Mouse (Mus musculus): ENCODE results near the gene Rbfox1. TPM values are rescaled to one million over a fixed set of nuclear protein-coding genes. Genes with fewer than 3 reads are reported as not detected.

Rbfox1 gene
- total RNA-seq, 2 experiments from 2014 or later = 264 to 278 TPM

- intact Hi-C loops (cut with DNase I) = no loop called here
- no peak for DNase-seq (ENCODE audit: extremely low spot score in 1 of 2, low spot score in 2 of 2)
These were observed 1213.0 kb downstream of the Rbfox1 start for GRCm38 (mm10) chr16:7097951-7098710.

- peak; percentile 77 to 79 for DNase-seq (ENCODE audit: extremely low spot score in 1 of 2, low spot score in 2 of 2)
- intact Hi-C loops (cut with DNase I) = no loop called here
These were observed 1214.5 kb downstream of the Rbfox1 start for GRCm38 (mm10) chr16:7099506-7100300.

GRCm38 (mm10) chr16:7102486-7102885 is 1217.3 kb downstream of the Rbfox1 start:
- no peak for DNase-seq (ENCODE audit: extremely low spot score in 1 of 2, low spot score in 2 of 2)
- intact Hi-C loops (cut with DNase I) = no loop called here

- intact Hi-C loops (cut with DNase I) = no loop called here
- no peak for DNase-seq (ENCODE audit: extremely low spot score in 1 of 2, low spot score in 2 of 2)
These were observed 1218.1 kb downstream of the Rbfox1 start for GRCm38 (mm10) chr16:7103301-7103700.

GRCm38 (mm10) chr16:7106450-7107015 is 1221.4 kb downstream of the Rbfox1 start:
- intact Hi-C loops (cut with DNase I) = no loop called here
- DNase-seq (ENCODE audit: extremely low spot score in 1 of 2, low spot score in 2 of 2) = no peak

GRCm38 (mm10) chr16:7115945-7116344 is 1230.8 kb downstream of the Rbfox1 start:
- intact Hi-C loops (cut with DNase I) = no loop called here
- no peak for DNase-seq (ENCODE audit: extremely low spot score in 1 of 2, low spot score in 2 of 2)

- intact Hi-C loops (cut with DNase I) = no loop called here
- DNase-seq (ENCODE audit: extremely low spot score in 1 of 2, low spot score in 2 of 2) = no peak
These were observed 1244.4 kb downstream of the Rbfox1 start for GRCm38 (mm10) chr16:7129591-7129990.

GRCm38 (mm10) chr16:7132434-7132833 is 1247.3 kb downstream of the Rbfox1 start:
- intact Hi-C loops (cut with DNase I) = no loop called here

GRCm38 (mm10) chr16:7136971-7137370 is 1251.8 kb downstream of the Rbfox1 start:
- intact Hi-C loops (cut with DNase I) = no loop called here
- DNase-seq (ENCODE audit: extremely low spot score in 1 of 2, low spot score in 2 of 2) = peak; percentile 23 to 40

More at GRCm38 (mm10) chr16:7132434-7132833, 1247.3 kb downstream of the Rbfox1 start:
- DNase-seq (ENCODE audit: extremely low spot score in 1 of 2, low spot score in 2 of 2) = no peak

- DNase-seq (ENCODE audit: extremely low spot score in 1 of 2, low spot score in 2 of 2) = no peak
- intact Hi-C loops (cut with DNase I) = no loop called here
These were observed 1254.3 kb downstream of the Rbfox1 start for GRCm38 (mm10) chr16:7139480-7139879.

GRCm38 (mm10) chr16:7140909-7141308 is 1255.8 kb downstream of the Rbfox1 start:
- DNase-seq (ENCODE audit: extremely low spot score in 1 of 2, low spot score in 2 of 2) = no peak
- intact Hi-C loops (cut with DNase I) = no loop called here

GRCm38 (mm10) chr16:7145505-7145904 is 1260.3 kb downstream of the Rbfox1 start:
- intact Hi-C loops (cut with DNase I) = no loop called here
- no peak for DNase-seq (ENCODE audit: extremely low spot score in 1 of 2, low spot score in 2 of 2)

- intact Hi-C loops (cut with DNase I) = no loop called here
- no peak for DNase-seq (ENCODE audit: extremely low spot score in 1 of 2, low spot score in 2 of 2)
These were observed 1261.3 kb downstream of the Rbfox1 start for GRCm38 (mm10) chr16:7146454-7146853.

- intact Hi-C loops (cut with DNase I) = no loop called here
- no peak for DNase-seq (ENCODE audit: extremely low spot score in 1 of 2, low spot score in 2 of 2)
These were observed 1262.7 kb downstream of the Rbfox1 start for GRCm38 (mm10) chr16:7147884-7148283.

GRCm38 (mm10) chr16:7149106-7149899 is 1264.1 kb downstream of the Rbfox1 start:
- DNase-seq (ENCODE audit: extremely low spot score in 1 of 2, low spot score in 2 of 2) = no peak
- intact Hi-C loops (cut with DNase I) = no loop called here

GRCm38 (mm10) chr16:7150201-7150791 is 1265.1 kb downstream of the Rbfox1 start:
- intact Hi-C loops (cut with DNase I) = no loop called here
- DNase-seq (ENCODE audit: extremely low spot score in 1 of 2, low spot score in 2 of 2) = peak in 1 of 2 experiments; percentile 50

- intact Hi-C loops (cut with DNase I) = no loop called here
- DNase-seq (ENCODE audit: extremely low spot score in 1 of 2, low spot score in 2 of 2) = no peak
These were observed 1267.2 kb downstream of the Rbfox1 start for GRCm38 (mm10) chr16:7152401-7152800.

- intact Hi-C loops (cut with DNase I) = no loop called here
- DNase-seq (ENCODE audit: extremely low spot score in 1 of 2, low spot score in 2 of 2) = no peak
These were observed 1269.5 kb downstream of the Rbfox1 start for GRCm38 (mm10) chr16:7154671-7155070.

Measured in left cerebral cortex, postnatal 10 days (tissue).